Mouse (Mus musculus) stomach, embryonic 15.5 days (tissue): ENCODE data around the gene Retsat. TPM values are rescaled to one million over a fixed set of nuclear protein-coding genes. Genes with fewer than 3 reads are reported as not detected.
A peak's percentile ranks its signal among the peaks of the same experiment; 100 is the strongest.

ENCODE experiments used
- ATAC-seq: fragments of 200-750 bp; cut with Nextera tagmentation; 2 replicates; pipeline ENCODE4 v1.8.0; 2017; ENCODE audit warnings: low read depth, moderate number of reproducible peaks, moderate TSS enrichment; ENCODE audit not compliant: insufficient read depth, low FRiP score
- H3K27ac ChIP-seq: fragments of 300-500 bp; sonication (generic); 2 replicates; pipeline ENCODE4 v1.5.1; 2015; ENCODE audit warnings: mild to moderate bottlenecking, inconsistent platforms
- H3K27me3 ChIP-seq: fragments of 300-500 bp; sonication (generic); replicated peaks from 2 replicates; pipeline ENCODE4 v1.6.1; 2015; ENCODE audit warnings: inconsistent platforms
- H3K36me3 ChIP-seq: fragments of 300-500 bp; sonication (generic); 2 replicates; pipeline ENCODE4 v1.6.1; 2015; ENCODE audit warnings: inconsistent platforms
- H3K4me1 ChIP-seq: fragments of 300-500 bp; sonication (generic); 2 replicates; pipeline ENCODE4 v1.6.1; 2015; ENCODE audit warnings: inconsistent platforms
- H3K4me2 ChIP-seq: fragments of 300-500 bp; sonication (generic); 2 replicates; pipeline ENCODE4 v1.6.1; 2015; ENCODE audit warnings: mild to moderate bottlenecking, inconsistent platforms
- H3K4me3 ChIP-seq: fragments of 300-500 bp; sonication (generic); replicated peaks from 2 replicates; pipeline ENCODE4 v1.5.1; 2015; ENCODE audit warnings: inconsistent platforms
- H3K9ac ChIP-seq: fragments of 300-500 bp; sonication (generic); 2 replicates; pipeline ENCODE4 v1.6.1; 2015; ENCODE audit warnings: inconsistent platforms
- H3K9me3 ChIP-seq: fragments of 300-500 bp; sonication (generic); 2 replicates; pipeline ENCODE4 v1.6.1; 2016; ENCODE audit warnings: inconsistent platforms
- WGBS: fragments of 180-500 bp; shearing (Covaris S2); methylation state at CpG from one replicate; pipeline ENCODE4 v1.1.7; 2015; 5-methylcytosine and 5-hydroxymethylcytosine counted together
- polyA plus RNA-seq: library from polyadenylated mRNA; unstranded; fragments of >200 nt; fragmentation: Nextera tagmentation; extraction: Ambion mirVana; gene quantifications from 2 replicates; pipeline ENCODE4 v1.2.1, GENCODE M21; 2015

Retsat gene
- polyA plus RNA-seq, 1 experiment from 2014 or later: 21.5 TPM

DNA sequence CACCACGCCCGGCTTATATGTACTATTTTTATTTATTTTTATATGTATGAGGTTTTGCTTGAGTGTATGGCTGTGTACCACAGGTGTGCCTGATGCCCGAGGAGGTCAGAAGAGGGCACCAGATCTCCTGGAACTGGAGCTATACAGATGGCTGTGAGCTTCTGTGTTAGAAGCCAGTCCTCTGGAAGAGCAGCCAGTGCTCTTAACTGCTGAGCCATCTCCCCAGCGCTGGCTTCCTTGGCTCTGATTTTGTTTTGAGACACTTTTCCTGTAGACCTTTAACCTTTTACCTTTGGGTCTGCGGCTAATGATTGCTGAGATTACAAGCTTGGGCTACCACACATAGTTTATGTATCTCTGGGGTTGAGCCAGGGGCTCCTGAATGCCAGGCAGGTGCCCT, 30.8 kb upstream of the Retsat start:
- ATAC-seq: no peak
- no peak overlapping the region for H3K9ac ChIP-seq
- no peak overlapping the region for H3K4me3 ChIP-seq
- H3K4me2 ChIP-seq: no peak overlapping the region
- H3K9me3 ChIP-seq: no peaks in the 10 kb centered on the region
- no peaks in the 10 kb centered on the region for H3K27me3 ChIP-seq
- H3K36me3 ChIP-seq: 0 out of 2 replicates have a peak, but pooled peaks cover 5% of the 10 kb centered on the region
- no peak overlapping the region for H3K27ac ChIP-seq
- H3K4me1 ChIP-seq: peaks cover 5% of the 10 kb centered on the region; the same call in 1 of the 2 replicates
- 82% methylated on average over 5 of the region's 5 CpGs for WGBS

DNA sequence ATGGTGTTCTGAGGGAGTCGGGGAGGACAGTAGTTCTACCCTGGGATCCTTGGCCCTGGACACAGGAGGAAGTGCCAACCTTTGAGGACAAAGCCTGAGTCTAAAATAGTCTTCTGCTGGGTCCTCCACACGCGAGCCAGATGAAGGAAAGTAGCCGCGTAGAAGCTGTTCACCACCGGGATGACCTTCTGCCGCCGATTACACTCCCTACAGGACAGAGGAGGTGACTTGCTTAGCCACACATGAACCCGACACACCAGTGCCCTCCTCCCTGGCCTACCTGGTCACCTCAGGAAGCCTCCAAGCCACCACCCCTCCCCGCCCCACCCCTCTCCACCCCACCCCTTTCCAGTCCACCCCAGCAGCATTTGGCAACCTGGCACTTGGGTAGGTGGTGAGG, 29.5 kb upstream of the Retsat start:
- ATAC-seq: no peak
- WGBS: 90% methylated on average over 10 of the region's 10 CpGs
- no peak overlapping the region for H3K9ac ChIP-seq

DNA sequence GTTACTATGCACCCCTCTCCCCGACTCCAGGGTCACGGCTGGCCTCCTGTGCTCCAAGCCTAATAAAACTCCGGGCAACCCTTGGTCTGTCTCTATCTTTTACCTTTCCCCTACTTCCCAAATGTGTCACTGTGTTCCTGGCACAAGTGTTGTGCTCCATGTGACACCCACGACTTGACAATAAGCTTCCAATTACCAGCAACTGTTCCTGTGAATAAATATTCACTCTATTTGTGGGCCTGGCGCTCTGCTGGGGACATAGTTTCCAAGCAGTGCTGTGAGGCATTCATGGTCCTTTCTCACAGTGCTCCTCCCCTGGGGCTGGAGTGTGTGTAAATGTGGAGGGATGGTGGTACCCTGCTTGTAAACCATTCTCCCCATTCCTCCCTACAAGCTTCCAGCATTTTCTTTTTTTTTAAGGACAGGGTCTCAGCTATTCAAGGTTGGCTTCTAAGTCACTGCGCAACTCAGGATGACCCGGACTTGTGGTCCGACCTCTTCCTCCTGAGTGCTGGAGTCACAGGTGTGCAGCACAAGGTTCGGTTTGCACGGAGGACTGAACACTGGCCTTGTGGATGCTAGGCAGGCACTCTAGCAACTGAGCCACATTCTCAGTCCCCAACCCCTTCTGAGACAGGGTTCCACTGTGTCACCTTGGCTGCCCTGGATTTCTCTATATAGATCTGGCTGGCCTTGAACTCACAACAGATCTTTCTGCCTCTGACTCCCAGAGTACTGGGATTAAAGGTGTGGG, 27.5 kb upstream of the Retsat start:
- Histone ChIP-seq H3K36me3 (0 out of 2 replicates have a peak, but pooled peaks cover 5% of the 10 kb centered on the region), H3K27me3 (no peaks in the 10 kb centered on the region), H3K9me3 (no peaks in the 10 kb centered on the region), H3K4me2 (no peak overlapping the region), H3K27ac (no peak overlapping the region), H3K4me3 (no peak overlapping the region), H3K9ac (no peak overlapping the region), H3K4me1 (peaks cover under 1% of the 10 kb centered on the region; the same call in 1 of the 2 replicates)
- ATAC-seq: no peak
- 87% methylated on average over 10 of the region's 10 CpGs for WGBS

More for the DNA sequence above, 29.5 kb upstream of the Retsat start:
- Histone ChIP-seq H3K9me3 (no peaks in the 10 kb centered on the region), H3K4me1 (peaks cover 5% of the 10 kb centered on the region; the same call in 1 of the 2 replicates), H3K27ac (no peak overlapping the region), H3K27me3 (no peaks in the 10 kb centered on the region), H3K36me3 (0 out of 2 replicates have a peak, but pooled peaks cover 5% of the 10 kb centered on the region), H3K4me2 (no peak overlapping the region), H3K4me3 (no peak overlapping the region)

DNA sequence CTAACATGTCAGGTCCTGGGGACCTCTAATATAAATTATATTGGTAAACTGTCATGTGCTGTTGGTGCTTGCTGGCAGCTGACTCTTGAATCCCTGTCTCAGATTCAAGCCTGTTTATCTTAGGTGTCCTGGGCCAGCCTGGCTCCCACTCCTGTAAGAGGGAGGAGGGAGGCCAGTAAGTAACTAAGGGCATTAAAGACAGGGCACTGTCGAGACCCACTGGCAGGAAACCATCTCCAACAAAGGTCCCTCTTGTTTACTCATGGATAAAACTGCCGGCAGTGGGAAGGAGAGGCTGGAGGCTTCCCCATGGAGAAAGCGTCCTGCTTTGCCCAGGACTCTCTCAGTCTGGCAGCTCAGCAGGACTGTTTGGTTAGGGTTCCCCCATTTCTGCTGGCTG, 26.4 kb upstream of the Retsat start:
- H3K9ac ChIP-seq: no peak overlapping the region
- 28% methylated on average over 3 of the region's 3 CpGs for WGBS

DNA sequence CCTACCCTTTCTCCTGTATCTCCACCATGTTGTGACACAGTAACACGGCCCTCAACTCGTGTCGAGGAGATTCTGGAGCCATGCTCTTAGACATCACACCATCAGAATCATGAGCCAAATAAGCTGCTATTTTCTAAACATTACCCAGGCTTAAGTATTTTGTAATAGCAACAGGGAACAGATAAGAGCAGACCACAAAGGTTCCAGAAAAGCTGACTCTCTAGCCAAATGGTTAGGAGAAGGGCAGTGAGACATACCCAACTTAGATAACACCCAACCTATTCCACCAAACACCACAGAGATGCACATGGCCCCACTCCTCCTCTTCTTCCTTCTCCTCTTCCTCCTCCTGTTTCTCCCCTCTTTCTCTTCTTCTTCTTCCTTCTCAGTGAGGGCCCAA, 22.2 kb upstream of the Retsat start:
- Histone ChIP-seq H3K27me3 (no peaks in the 10 kb centered on the region), H3K4me2 (no peak overlapping the region), H3K9me3 (no peaks in the 10 kb centered on the region), H3K36me3 (0 out of 2 replicates have a peak, but pooled peaks cover 3% of the 10 kb centered on the region), H3K4me1 (no peaks in the 10 kb centered on the region), H3K27ac (no peak overlapping the region), H3K9ac (no peak overlapping the region), H3K4me3 (no peak overlapping the region)
- 88% methylated on average over 3 of the region's 3 CpGs for WGBS
- ATAC-seq: no peak

More for the DNA sequence above, 26.4 kb upstream of the Retsat start:
- H3K27ac ChIP-seq: no peak overlapping the region
- no peak overlapping the region for H3K4me3 ChIP-seq
- H3K27me3 ChIP-seq: no peaks in the 10 kb centered on the region
- ATAC-seq: no peak
- H3K4me1 ChIP-seq: no peaks in the 10 kb centered on the region
- 0 out of 2 replicates have a peak, but pooled peaks cover 5% of the 10 kb centered on the region for H3K36me3 ChIP-seq
- H3K9me3 ChIP-seq: no peaks in the 10 kb centered on the region
- no peak overlapping the region for H3K4me2 ChIP-seq

DNA sequence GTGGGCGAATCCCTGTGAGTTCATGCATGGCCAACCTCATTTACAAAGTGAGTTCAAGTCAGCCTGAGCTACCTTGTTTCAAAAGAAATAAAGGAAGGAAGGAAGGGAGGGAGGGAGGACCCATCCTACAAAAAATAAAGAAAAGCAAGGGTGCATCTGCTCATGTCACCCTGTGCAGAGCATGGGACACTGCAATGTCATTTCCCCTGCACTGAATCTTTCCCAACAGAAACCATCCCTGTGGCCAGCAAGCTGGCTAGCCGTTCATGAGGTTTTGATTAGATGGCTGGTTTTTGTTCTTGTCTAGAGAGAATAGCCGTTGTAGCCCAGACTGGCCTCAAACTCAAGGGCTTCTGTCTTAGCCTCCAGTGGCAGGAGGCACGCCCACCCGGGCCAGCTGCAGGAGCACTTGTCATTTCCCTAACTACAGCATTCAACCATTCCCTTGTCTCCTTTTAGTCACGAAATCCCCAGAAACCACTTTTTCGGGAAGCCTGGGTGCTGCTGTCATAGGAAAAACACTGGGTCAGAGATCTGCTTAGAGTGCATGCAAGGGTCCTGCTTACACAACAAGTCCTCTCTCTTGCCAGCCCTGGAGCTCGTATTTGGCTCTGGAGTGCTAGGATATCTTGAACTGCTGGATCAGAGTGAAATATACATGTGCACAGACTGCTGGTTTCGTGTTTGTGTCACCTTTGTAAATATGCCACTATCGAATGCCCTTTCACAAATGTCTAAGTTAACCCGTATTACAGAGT, 16.5 kb upstream of the Retsat start:
- Histone ChIP-seq H3K36me3 (0 out of 2 replicates have a peak, but pooled peaks cover 3% of the 10 kb centered on the region), H3K27me3 (no peaks in the 10 kb centered on the region), H3K4me1 (no peaks in the 10 kb centered on the region), H3K4me2 (no peak overlapping the region), H3K9ac (no peak overlapping the region), H3K27ac (no peak overlapping the region), H3K9me3 (no peaks in the 10 kb centered on the region), H3K4me3 (no peak overlapping the region)
- ATAC-seq: no peak
- 80% methylated on average over 11 of the region's 11 CpGs for WGBS

DNA sequence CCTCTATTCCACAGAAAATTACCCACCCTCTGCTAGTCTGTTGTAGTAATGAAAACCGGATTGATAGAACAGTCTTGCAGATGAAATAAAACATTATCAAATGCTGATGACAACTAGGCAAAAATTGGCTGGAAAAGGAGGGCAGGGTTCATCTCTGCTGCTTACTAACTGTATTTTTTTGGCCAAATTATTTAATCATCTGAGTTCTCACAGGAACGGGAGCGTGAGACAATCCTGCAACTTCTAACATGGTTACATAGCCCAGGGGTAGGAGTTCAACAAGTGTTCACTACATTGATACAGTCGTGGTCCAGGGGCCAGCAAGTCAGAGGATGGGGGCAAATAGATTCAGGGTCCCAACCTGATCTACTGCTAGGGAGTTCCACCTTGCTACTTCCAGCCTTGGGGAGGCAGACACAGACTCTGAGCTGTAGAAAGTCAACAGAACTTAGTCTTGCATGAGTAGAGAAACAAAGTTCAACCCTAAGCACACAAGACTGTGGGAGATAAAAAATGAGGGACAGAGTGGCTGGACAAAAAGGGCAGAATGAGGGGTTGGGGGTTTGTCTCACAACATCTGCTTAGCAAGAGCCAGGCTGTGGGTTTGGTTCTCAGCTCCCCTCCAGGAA, 14.9 kb upstream of the Retsat start:
- no peaks in the 10 kb centered on the region for H3K27me3 ChIP-seq
- H3K4me1 ChIP-seq: no peaks in the 10 kb centered on the region
- ATAC-seq: no peak
- WGBS: 85% methylated on average over 4 of the region's 4 CpGs
- H3K9me3 ChIP-seq: no peaks in the 10 kb centered on the region
- H3K27ac ChIP-seq: no peak overlapping the region
- H3K4me2 ChIP-seq: no peak overlapping the region
- H3K9ac ChIP-seq: no peak overlapping the region
- H3K4me3 ChIP-seq: no peak overlapping the region
- 0 out of 2 replicates have a peak, but pooled peaks cover 3% of the 10 kb centered on the region for H3K36me3 ChIP-seq

DNA sequence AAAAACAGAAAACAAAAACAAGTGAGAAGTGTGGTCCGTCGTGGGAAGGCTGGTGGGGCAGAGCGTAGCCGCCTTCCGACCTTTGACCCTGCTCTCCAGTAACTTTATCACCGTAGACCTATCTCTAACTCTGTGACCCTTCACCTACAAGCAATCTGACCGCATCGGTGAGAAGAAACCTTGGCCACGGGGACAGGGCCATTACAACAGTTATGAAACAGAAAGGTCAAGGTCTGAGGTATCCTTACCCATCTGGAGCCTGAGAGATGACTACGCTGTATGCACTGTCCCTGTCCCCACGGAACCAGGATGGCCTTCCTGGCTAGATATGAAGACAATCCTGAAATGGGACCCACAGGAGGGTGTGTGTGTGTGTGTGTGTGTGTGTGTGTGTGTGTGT, 14.1 kb upstream of the Retsat start:
- Histone ChIP-seq H3K27ac (no peak overlapping the region), H3K9ac (no peak overlapping the region), H3K27me3 (no peaks in the 10 kb centered on the region), H3K4me2 (no peak overlapping the region), H3K4me3 (no peak overlapping the region), H3K4me1 (no peaks in the 10 kb centered on the region), H3K9me3 (no peaks in the 10 kb centered on the region), H3K36me3 (0 out of 2 replicates have a peak, but pooled peaks cover 3% of the 10 kb centered on the region)
- ATAC-seq: peak; percentile 39; the same call in 1 of the 2 replicates
- WGBS: 69% methylated on average over 11 of the region's 11 CpGs

DNA sequence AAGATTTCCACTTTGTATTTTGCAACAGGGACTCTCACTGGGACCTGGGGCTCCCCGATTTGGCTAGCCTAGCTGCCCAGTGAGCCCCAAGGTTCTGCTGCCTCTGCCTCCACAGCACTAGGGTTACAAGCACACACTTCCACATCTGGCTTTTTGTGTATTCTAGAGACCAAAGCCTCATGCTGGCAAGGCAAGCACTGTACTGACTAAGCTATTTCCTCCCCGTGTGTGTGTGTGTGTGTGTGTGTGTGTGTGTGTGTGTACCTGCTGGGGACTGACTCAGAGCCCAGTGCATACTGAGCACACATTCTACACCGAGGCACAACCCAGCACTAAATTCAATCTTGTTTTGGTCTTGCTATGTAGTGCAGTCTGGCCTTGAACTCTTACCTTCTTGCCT, 11.6 kb upstream of the Retsat start:
- no peak overlapping the region for H3K9ac ChIP-seq
- no peaks in the 10 kb centered on the region for H3K9me3 ChIP-seq
- ATAC-seq: no peak
- no peaks in the 10 kb centered on the region for H3K27me3 ChIP-seq
- H3K4me1 ChIP-seq: no peaks in the 10 kb centered on the region
- H3K27ac ChIP-seq: no peak overlapping the region
- no peak overlapping the region for H3K4me2 ChIP-seq
- no peak overlapping the region for H3K4me3 ChIP-seq
- WGBS: 68% methylated on average over 3 of the region's 3 CpGs
- H3K36me3 ChIP-seq: no peaks in the 10 kb centered on the region

DNA sequence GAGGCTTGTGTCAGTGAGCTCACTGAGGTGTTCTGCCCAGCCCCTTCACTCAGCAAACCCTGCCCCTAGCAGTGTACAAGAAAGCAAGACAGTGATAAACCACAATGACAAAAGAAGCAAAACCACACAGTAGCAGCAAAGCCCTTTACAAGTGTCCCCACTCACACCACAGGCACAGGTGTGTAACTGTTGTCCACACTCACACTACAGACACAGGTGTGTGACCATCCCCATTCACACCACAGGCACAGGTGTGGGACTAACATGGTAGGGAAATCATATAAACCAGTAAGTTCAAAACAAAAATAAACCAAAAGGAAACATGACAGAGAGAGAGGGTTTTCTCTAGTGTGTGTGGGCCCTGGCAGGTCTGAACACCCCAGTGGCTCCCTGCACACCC, 10.0 kb upstream of the Retsat start:
- Histone ChIP-seq H3K27me3 (no peaks in the 10 kb centered on the region), H3K4me1 (no peaks in the 10 kb centered on the region), H3K27ac (no peak overlapping the region), H3K9me3 (no peaks in the 10 kb centered on the region), H3K36me3 (no peaks in the 10 kb centered on the region), H3K9ac (no peak overlapping the region), H3K4me2 (no peak overlapping the region), H3K4me3 (no peak overlapping the region)
- ATAC-seq: no peak

DNA sequence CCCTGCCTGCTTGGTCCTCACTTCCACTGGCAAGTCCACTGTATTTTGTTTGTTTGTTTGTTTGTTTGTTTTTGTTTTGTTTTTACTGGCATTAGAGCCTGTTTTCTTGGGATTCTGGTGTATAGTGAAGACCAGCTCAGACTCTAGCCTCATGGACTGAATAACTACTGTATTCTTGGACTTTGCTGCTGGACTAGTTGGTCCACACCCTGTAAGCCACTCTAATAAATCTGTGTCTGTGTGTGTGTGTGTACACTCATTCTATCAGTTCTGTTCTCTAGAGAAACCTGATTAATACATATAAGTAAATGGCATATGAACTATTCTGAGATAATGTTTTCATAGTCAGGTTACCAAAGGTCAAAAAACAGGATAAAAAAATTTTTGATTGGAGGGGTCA, 8.2 kb upstream of the Retsat start:
- Histone ChIP-seq H3K9me3 (no peaks in the 10 kb centered on the region), H3K4me3 (no peak overlapping the region)

More for the DNA sequence above, 8.2 kb upstream of the Retsat start:
- no peak for ATAC-seq
- Histone ChIP-seq H3K4me1 (no peaks in the 10 kb centered on the region), H3K36me3 (no peaks in the 10 kb centered on the region), H3K9ac (no peak overlapping the region), H3K27ac (no peak overlapping the region), H3K4me2 (no peak overlapping the region), H3K27me3 (no peaks in the 10 kb centered on the region)
